Mouse (Mus musculus): ENCODE measurements at regions not wholly inside any gene's neighbourhood (a gene's known extent, or its start where the extent isn't known, plus 50 kb on each side); places are given as distances from the start of the nearest gene placed in this dataset.

- DNase-seq (ENCODE audit: low spot score), result no peak
Observed at GRCm38 (mm10) chr11:111280769-111281168, 214.8 kb downstream of the Kcnj2 start.

DNA sequence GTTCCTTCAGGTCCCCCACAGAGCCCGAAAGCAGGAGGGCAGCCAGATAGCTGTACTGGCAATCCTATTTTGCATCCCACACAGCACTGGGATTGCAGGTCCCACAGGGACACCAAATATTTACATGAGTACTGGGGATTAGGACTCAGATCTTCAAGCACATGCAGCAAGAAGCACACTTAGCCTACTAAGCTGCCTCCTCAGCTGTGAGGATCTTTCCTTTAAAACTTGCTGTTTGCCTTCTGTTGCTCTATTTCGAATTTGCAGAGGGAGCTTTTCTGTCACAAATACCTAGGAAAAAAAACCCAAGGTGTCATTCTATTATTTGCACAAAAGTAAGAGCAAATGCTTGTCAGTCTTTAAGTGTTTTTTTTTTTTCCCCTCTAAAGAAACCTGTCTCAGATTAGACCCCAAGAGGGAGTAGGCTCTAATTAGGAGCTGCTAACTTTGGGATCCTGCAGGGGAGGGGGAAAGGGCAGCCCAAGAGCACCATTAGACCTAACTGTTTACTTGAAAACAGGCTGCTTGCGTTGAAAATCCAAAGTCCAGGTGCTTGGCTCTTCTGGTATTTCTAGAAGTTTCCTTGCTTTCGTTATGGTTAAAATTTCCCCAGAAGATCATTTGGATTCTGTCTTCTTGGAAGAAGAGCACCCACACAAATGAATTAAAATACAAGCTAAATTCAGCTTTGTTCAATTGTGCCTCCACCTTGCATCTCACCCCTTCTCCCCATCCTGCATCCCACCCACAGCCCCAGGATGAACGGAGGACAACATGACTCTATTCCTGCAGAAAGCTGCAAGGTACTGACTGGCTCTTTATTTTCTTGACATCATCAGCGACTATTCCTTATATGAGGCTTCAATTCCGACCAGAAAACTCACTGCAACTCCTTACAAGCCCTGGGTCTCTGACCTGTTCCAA lies 215.5 kb downstream of the Kcnj2 start:
- no peak for DNase-seq (ENCODE audit: low spot score)

- DNase-seq (ENCODE audit: low spot score), result no peak
Observed at GRCm38 (mm10) chr11:111282283-111282682, 216.3 kb downstream of the Kcnj2 start.

DNA sequence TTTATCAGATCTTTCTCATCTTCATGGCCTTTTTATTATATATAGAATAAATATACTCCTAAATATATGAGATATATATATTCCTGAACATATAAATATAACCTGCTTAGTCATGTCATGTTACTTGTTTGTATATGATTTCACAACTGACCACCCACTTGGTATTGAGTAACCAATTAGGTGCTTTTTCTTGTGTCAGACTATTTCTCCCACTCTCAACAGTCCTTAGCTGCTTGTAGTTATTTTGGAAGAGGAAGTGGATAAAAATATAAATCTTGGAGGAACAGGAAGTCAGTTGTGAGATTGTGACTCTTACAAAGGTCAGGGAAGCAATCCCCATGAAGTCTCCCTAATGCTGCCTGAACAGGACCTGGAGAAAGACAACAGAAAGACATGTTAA lies 224.6 kb downstream of the Kcnj2 start:
- no peak for DNase-seq (ENCODE audit: low spot score)

- no peak for DNase-seq (ENCODE audit: low spot score)
Observed at GRCm38 (mm10) chr11:111296309-111296721, 230.4 kb downstream of the Kcnj2 start.

GRCm38 (mm10) chr11:111312802-111313201 lies 246.8 kb downstream of the Kcnj2 start:
- no peak for DNase-seq (ENCODE audit: low spot score)

GRCm38 (mm10) chr11:111313566-111313965 lies 247.6 kb downstream of the Kcnj2 start:
- no peak for DNase-seq (ENCODE audit: low spot score)

- no peak for DNase-seq (ENCODE audit: low spot score)
Observed at GRCm38 (mm10) chr11:111321576-111321975, 255.6 kb downstream of the Kcnj2 start.

DNA sequence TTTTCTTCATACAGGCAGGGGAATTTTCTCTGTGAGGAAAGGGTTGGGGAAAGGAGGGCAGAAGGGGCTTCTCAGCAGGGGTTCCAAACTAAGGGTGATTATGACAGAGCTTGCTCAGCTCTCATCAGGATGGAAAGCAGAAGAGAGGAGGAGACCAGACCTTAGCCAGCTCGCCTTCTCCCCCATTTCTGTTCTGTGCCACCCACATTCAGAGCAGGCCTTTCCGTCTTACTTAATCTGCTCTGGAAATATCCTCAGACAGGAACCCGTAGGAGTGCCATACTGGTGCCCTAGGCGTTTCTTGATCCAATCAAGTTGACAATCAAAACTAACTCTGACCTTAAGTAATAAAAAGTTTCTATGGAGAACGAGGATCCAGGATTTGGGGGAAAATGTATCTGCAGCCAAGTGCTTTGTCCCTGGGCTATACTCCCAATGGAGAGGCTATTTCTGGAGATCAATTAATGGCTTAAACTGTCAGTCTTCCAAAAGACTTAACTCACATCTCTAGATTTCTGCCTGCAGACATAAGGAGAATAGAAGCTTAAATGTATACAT lies 258.6 kb downstream of the Kcnj2 start:
- no peak for DNase-seq (ENCODE audit: low spot score)

DNA sequence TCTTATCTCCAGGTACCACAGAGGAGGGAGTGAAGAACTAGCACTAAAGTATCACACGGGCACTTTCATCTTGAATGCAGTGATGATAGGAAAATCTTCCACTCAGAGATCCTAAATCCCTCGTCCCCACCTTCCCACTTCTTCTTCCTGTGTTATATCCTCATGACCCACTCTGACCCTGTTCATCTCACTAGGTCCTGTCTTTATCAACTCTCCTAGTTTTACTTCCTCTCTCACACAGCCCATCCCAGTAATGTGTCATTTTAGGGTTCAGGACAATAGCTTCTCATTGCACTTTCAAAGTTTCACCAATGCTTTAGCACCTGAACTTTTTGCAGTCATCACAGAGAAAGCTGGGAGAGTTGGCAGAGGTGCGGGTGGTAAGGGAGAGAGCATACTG lies 261.0 kb downstream of the Kcnj2 start:
- DNase-seq (ENCODE audit: low spot score), result no peak

DNA sequence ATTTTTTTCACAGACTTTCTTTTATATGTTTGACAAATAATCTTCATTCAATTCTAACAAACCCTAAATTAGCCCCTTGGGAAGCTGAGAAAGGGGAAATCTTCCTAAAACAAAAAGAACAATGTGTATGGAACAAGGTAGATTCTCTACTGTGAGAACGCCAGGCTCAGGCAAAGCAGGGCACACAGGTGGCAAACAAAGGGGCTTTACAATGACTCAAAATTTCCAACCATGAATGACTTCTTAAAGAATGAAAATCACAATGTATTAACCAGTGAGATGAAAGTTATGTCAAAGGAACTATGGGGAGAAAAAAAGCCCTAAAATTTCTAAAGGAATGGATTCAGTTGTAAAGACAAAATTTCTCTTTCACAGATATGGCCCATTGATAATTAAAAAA lies 262.3 kb downstream of the Kcnj2 start:
- DNase-seq (ENCODE audit: low spot score), result no peak

- no peak for DNase-seq (ENCODE audit: low spot score)
Observed at GRCm38 (mm10) chr11:111331592-111331991, 265.6 kb downstream of the Kcnj2 start.

- no peak for DNase-seq (ENCODE audit: low spot score)
Observed at GRCm38 (mm10) chr11:111333021-111333420, 267.1 kb downstream of the Kcnj2 start.

GRCm38 (mm10) chr11:111347562-111347961 lies 281.6 kb downstream of the Kcnj2 start:
- DNase-seq (ENCODE audit: low spot score), result no peak

GRCm38 (mm10) chr11:111350028-111350427 lies 284.1 kb downstream of the Kcnj2 start:
- no peak for DNase-seq (ENCODE audit: low spot score)

DNA sequence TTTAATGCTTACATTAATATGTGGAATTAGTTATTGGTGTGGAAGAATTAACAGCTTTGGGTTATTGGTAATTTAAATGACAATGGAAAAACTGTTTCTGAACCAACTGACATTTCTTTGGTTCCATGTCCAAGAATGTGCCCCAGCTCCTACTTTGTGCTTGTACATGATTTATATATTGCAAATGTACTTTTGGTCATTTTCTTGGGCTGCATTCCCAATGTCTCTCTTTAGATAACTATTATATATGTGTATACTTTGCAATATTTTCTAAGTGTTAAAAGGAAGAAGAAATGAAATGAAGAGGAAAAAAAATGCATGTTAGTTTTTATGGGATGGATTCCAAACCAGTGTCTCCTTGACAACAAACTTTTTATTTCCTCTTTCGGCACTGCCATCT lies 297.4 kb downstream of the Kcnj2 start:
- no peak for DNase-seq (ENCODE audit: low spot score)

DNA sequence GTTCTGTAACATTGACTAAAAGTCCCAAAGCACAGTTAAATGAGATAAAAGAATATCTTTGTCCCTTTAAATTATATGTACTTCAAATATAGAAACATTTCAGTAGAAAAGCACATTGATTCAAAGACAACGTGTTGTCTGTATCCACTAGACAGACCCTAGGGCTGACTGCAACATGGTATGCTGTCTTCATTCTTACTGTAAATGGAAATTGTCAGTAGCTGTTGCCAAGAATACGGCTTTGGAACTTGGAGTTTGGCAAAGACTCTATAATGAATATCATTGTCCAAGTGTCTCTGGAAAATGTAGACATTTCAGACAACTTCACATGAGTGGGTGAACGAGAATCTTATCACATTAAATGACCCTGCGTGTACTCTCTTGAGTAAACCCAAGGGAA lies 311.2 kb downstream of the Kcnj2 start:
- no peak for DNase-seq (ENCODE audit: low spot score)

GRCm38 (mm10) chr11:111379842-111380241 lies 313.9 kb downstream of the Kcnj2 start:
- DNase-seq (ENCODE audit: low spot score), result no peak

- no peak for DNase-seq (ENCODE audit: low spot score)
Observed at GRCm38 (mm10) chr11:111398706-111399105, 332.7 kb downstream of the Kcnj2 start.

DNA sequence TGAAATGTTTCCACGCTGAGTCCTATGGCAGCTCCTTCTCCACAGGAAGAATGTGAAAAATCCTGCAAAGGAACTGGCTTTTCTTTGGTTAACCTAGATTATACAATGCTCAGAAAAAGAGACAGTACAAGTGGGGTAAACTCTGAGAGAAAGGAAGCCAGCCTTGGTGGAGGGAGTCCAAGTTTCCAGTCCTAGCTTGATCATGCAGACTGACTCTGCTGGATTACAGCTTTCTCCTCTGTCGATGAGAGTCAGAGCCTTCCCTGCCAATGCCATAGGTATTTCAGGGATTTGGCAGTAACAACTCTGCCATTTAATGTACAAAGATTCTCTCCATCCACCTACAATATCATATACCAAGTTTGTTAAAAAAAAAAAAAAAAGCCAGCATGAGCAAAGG lies 343.3 kb downstream of the Kcnj2 start:
- no peak for DNase-seq (ENCODE audit: low spot score)

DNA sequence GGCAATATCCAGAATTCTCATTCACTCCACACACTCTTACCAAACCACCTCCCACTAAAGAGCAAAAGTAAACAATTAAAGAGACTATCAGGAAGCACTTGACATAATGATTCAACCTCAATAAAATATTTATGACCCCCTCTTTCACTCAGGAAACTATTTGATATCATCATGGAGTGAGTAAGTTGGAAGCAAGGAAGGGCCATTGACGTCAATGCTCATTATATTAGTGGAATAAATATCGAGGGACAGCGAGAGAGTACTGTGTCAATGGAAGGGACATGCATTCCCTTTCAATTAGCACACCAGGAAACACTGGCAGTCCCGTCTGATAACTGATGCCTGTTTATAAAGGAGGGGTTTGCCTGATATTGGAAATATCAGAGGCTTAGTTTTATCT lies 358.9 kb downstream of the Kcnj2 start:
- DNase-seq (ENCODE audit: low spot score), result no peak

DNA sequence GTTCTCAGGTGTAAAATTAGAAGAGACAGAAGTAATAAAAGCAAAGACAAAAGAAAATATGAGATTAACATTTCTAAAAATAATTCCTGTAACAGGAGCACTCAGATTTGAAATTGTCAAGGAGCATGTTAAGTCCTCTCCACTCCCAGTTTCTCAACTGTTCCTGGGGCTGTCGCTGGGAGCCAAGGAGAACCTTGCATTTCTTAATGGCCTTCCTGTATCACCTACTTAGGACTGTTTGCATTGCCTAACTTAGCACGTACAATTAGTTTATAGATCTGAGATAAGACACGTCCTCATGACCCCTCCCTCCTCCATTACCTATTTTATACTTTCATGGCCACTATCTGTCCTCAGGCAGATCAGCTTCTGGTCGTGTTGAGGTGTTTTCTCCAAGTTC lies 360.8 kb downstream of the Kcnj2 start:
- DNase-seq (ENCODE audit: low spot score), result no peak

DNA sequence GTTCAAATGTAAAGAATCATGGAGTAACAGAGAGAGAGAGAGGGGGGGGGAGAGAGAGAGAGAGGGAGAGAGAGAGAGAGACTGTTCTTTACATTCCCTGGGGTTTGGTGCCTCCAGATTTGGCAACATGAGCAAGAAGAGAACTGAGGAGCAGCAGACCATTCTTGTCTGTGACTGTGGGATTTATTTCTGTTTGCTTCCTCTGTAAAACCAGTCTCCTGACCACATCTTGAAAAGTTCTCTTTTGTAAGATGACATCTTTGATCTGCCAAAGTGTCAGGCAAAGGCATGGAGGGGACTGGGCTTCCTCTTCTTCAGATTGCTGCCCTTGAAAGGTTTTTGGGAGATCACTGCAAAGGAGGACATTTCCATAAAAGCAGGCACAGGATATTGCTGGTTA lies 376.3 kb downstream of the Kcnj2 start:
- DNase-seq (ENCODE audit: low spot score), result no peak

DNA sequence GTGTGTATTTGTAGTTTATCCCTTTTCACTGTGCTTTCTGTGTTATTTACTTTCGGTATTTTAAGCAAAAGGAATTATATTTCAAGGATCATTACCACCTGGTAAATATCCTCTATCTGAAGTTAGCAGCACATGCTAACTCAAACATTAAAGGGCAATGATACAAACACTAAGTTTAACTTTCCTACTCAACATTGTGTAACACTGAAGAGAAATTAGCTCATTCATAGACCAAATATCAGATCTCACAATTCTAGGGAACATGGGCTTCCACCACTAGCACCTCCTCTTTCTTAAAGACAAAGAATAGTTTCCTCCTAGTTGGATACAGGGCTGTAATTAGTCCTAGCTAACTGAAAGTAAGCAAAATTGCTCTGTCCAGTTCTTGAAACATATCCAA lies 377.4 kb downstream of the Kcnj2 start:
- DNase-seq (ENCODE audit: low spot score), result no peak

Measured in ovary, postnatal 14 days (tissue).